Comparison of ENCODE assay signal across 5 mouse cellular contexts in genomic region chr2:166511477-166511876, GRCm38 (mm10).
A peak's percentile ranks its signal among the peaks of the same experiment; 100 is the strongest.
DNase-seq lines count a peak whose midpoint lies in the region; ATAC-seq and TF ChIP-seq lines count a peak whose summit lies in the region.
"Not testable (repeated sequence)": the region's sequence is repeated elsewhere in the genome, so short reads cannot be mapped to it uniquely, and the experiment has no call there.

No protein-coding gene starts in this region.

- WGBS in heart, embryonic 13.5 days: 73% methylated on average over 3 of the region's 3 CpGs
- WGBS in heart, postnatal 0 days: 78% methylated on average over 3 of the region's 3 CpGs
- 89% methylated on average over 3 of the region's 3 CpGs for WGBS in limb, embryonic 10.5 days

- not testable (repeated sequence) for ATAC-seq in heart, embryonic 13.5 days (ENCODE audit: extremely low read depth, insufficient number of reproducible peaks, low FRiP score, low TSS enrichment); heart, postnatal 0 days (ENCODE audit: insufficient read depth, low read depth)

- TF ChIP-seq CTCF in heart, postnatal 0 days (IDR thresholded peaks at IDR 0.05; ENCODE audit: low read depth): not testable (repeated sequence)

- not testable (repeated sequence) for H3K9ac ChIP-seq in heart, embryonic 13.5 days; heart, postnatal 0 days (replicated peaks; ENCODE audit: low read depth, low read length)

- not testable (repeated sequence) for H3K4me2 ChIP-seq in heart, embryonic 13.5 days; heart, postnatal 0 days (ENCODE audit: low read depth, low read length)

- TF ChIP-seq EP300 in heart, postnatal 0 days (IDR thresholded peaks at IDR 0.05; ENCODE audit: low read depth): not testable (repeated sequence)

- H3K27me3 ChIP-seq in heart, embryonic 13.5 days (replicated peaks); heart, postnatal 0 days (ENCODE audit: control insufficient read depth, insufficient read depth, low read length); limb, embryonic 10.5 days (ENCODE audit: low read depth, poor library complexity, severe bottlenecking): not testable (repeated sequence)

- not testable (repeated sequence) for H3K4me3 ChIP-seq in heart, embryonic 13.5 days; heart, postnatal 0 days (ENCODE audit: low read depth, low read length); limb, embryonic 10.5 days

- H3K36me3 ChIP-seq in heart, embryonic 13.5 days; heart, postnatal 0 days (replicated peaks; ENCODE audit: control insufficient read depth, insufficient read depth, low read length); limb, embryonic 10.5 days: not testable (repeated sequence)

- H3K9me3 ChIP-seq in heart, embryonic 13.5 days; heart, postnatal 0 days (replicated peaks; ENCODE audit: control insufficient read depth, low read length); limb, embryonic 10.5 days (replicated peaks): not testable (repeated sequence)

- H3K27ac ChIP-seq in heart, embryonic 13.5 days (replicated peaks): 0 out of 2 replicates have a peak overlapping the region, but pooled peaks have one; percentile 71
- H3K27ac ChIP-seq in heart, postnatal 0 days (ENCODE audit: low read depth): peak overlapping the region; percentile 94
- peak overlapping the region; percentile 54; the same call in 1 of the 2 replicates for H3K27ac ChIP-seq in limb, embryonic 10.5 days

- H3K4me1 ChIP-seq in heart, embryonic 13.5 days: peaks cover 47% of the 10 kb centered on the region
- peaks cover 26% of the 10 kb centered on the region; the same call in 1 of the 2 replicates for H3K4me1 ChIP-seq in heart, postnatal 0 days (ENCODE audit: control insufficient read depth, insufficient read depth)
- H3K4me1 ChIP-seq in limb, embryonic 10.5 days: peaks cover 39% of the 10 kb centered on the region

- DNase-seq in cerebellum, postnatal 10 days: peak; percentile 41 to 72
- DNase-seq in heart, adult 11 months: peak; percentile 80
- DNase-seq in heart, postnatal 0 days (ENCODE audit: low spot score); limb, embryonic 10.5 days (ENCODE audit: low spot score): not testable (repeated sequence)
